Mouse (Mus musculus) C2C12 (cell line): ENCODE results near the gene Dock10.

Experiments used
- CTCF ChIP-seq: IDR thresholded peaks from one replicate; pipeline ENCODE4 v1.5.1; 2011; ENCODE audit not compliant: control insufficient read depth, insufficient read depth, insufficient read length
- MAX ChIP-seq: IDR thresholded peaks from one replicate; pipeline ENCODE4 v1.6.1; 2011; ENCODE audit warnings: mild to moderate bottlenecking, control low read depth
- MYOD1 ChIP-seq: IDR thresholded peaks from one replicate; pipeline ENCODE4 v1.6.1; 2011; ENCODE audit warnings: low read depth; ENCODE audit not compliant: control insufficient read depth, insufficient read length

- TF ChIP-seq MYOD1 = no peak
- no peak for TF ChIP-seq CTCF
- no peak for TF ChIP-seq MAX
These were observed 144.8 kb downstream of the Dock10 start for GRCm38 (mm10) chr1:80613395-80614011.
